Mouse (Mus musculus) brain, embryonic 14.5 days (tissue): ENCODE results near the gene Phkb. TPM values are rescaled to one million over a fixed set of nuclear protein-coding genes. Genes with fewer than 3 reads are reported as not detected.
"Not testable (repeated sequence)": the region's sequence is repeated elsewhere in the genome, so short reads cannot be mapped to it uniquely, and the experiment has no call there.

ENCODE experiments used
- DNase-seq: peaks from one replicate; pipeline ENCODE4 v3.0.0-alpha.2; 2011; ENCODE audit warnings: low read depth
- CTCF ChIP-seq: fragments of 200-500 bp; IDR thresholded peaks from 2 replicates; pipeline ENCODE4 v1.5.1; 2012; ENCODE audit warnings: inconsistent platforms, mild to moderate bottlenecking, moderate library complexity, borderline replicate concordance; ENCODE audit not compliant: insufficient read depth, insufficient read length; ENCODE audit errors: extremely low read depth
- POLR2A ChIP-seq: fragments of 200-500 bp; IDR thresholded peaks from 2 replicates; pipeline ENCODE4 v1.6.1; 2012; ENCODE audit warnings: mild to moderate bottlenecking, inconsistent platforms, borderline replicate concordance; ENCODE audit not compliant: poor library complexity, insufficient read depth, insufficient read length, severe bottlenecking; ENCODE audit errors: extremely low read depth
- polyA plus RNA-seq: library from polyadenylated mRNA; depleted of rRNA; stranded (reverse); fragments of >200 nt; gene quantifications from 2 replicates; pipeline ENCODE4 v1.2.3, GENCODE M21; 2012; rRNA removed

Gene Phkb
- polyA plus RNA-seq, result 18.3 and 19.1 TPM in 2 replicates

- TF ChIP-seq POLR2A (peak; percentile 97), CTCF (no peak; the same call in 1 of the 2 replicates)
- peak; percentile 97 for DNase-seq
Observed at GRCm38 (mm10) chr8:85840657-85841488, at the start of gene Phkb, which contains the start of gene Itfg1. TSS of gene Phkb (plus strand) at chr8:85840959. TSS of gene Itfg1 (minus strand) at chr8:85840921.

DNA sequence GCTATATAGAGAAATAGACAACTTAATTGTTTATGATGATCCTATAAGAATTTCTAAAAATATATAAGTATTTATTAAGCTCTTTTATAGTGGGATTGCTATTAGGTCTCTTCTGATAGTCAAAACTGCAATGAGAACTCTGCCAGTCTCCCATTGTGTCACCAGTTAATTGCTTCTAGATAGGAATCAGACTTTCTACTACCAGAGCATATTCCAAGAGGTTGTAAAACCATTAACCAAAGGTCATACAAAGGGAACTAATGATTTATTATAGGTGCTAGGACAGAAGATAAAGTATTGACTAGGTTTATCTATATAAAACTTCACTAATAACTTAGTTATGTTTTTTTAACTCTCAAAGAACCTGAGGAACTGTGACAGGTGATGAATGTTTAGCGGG, 44.4 kb upstream of the Phkb start:
- not testable (repeated sequence) for DNase-seq

DNA sequence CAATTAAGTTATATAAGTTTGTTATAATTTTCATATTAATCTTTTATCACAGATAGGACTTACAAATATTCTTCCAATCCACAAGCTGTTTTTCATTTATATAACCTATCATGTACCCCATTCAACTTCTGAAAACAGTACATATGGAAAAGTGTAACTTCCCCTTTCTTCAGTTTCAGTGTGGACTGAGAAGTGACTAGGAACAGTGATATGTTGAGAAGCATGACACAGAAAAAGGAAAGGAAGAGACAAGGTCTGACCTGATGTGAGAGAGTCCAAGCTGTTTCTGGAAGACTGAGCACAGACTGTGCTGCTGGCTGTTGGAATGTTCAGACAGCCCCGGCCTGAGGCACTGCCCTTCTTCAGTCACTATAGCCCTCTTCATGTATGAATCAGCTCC, 40.6 kb upstream of the Phkb start:
- TF ChIP-seq CTCF (no peak), POLR2A (no peak)
- DNase-seq, result no peak

GRCm38 (mm10) chr8:85801408-85801807, 39.4 kb upstream of the Phkb start:
- DNase-seq, result no peak
- no peak for TF ChIP-seq POLR2A

DNA sequence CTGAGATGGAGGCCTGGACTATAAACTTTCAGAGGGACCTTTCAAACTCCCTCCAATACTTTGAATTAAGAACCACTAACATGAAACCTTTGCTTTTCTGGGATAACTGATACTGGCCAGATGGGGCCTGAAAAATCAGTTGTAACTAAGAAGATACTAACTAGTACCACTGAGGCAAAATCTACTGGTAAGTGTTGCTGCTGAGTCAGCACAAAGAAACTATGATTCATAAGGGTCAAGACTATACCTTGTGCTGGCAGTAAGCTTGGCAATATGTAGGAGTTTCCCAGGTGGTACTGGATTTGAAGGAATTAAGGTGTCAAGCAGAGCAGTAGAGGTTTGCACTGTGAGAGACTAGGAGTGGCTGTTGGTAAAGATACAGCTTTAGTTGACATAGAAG, 27.1 kb upstream of the Phkb start:
- DNase-seq, result no peak
- no peak for TF ChIP-seq POLR2A
- no peak for TF ChIP-seq CTCF

DNA sequence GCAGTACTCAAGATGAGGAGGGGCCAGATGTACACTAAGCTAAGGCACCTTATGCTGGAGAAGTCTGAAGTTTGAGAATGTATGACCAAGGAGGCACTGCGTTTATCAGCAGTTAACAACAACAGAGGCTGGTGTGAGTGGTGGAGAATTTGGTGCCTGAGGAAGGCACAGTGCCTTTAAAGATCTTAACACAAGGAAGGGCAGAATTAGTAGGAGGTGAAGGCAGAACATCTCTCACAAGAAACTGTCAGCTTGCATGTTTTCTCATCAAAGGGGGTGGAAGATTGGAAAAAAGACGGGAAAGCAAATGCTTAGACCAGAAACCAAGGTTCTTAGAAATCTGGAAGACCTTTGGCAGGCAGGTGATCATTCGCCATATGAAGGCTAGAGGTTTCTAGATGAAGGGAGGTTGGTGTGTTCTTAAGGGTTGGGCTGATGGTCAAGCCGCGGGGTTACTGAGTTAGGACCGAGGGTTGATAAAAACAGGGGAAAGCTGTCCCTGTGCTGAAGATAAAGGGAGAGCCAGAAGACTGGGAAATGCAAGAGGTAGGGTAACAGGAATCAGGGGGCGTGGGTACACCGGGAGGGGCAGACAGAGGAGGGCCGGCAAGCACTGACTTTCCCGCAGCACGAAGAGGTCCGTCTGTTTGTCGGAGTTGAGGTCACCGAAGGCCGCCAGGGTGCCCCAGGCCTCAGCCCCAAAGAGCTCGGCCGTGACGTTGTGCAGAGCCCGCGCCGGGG, 673 bp upstream of the Phkb start:
- DNase-seq, result no peak
- TF ChIP-seq POLR2A (no peak), CTCF (no peak)

GRCm38 (mm10) chr8:85841489-85841795, 683 bp downstream of the Phkb start:
- TF ChIP-seq CTCF, result no peak
- no peak for DNase-seq

- TF ChIP-seq CTCF (no peak), POLR2A (no peak)
- no peak for DNase-seq
Observed at GRCm38 (mm10) chr8:85845887-85846286, 5.1 kb downstream of the Phkb start.

DNA sequence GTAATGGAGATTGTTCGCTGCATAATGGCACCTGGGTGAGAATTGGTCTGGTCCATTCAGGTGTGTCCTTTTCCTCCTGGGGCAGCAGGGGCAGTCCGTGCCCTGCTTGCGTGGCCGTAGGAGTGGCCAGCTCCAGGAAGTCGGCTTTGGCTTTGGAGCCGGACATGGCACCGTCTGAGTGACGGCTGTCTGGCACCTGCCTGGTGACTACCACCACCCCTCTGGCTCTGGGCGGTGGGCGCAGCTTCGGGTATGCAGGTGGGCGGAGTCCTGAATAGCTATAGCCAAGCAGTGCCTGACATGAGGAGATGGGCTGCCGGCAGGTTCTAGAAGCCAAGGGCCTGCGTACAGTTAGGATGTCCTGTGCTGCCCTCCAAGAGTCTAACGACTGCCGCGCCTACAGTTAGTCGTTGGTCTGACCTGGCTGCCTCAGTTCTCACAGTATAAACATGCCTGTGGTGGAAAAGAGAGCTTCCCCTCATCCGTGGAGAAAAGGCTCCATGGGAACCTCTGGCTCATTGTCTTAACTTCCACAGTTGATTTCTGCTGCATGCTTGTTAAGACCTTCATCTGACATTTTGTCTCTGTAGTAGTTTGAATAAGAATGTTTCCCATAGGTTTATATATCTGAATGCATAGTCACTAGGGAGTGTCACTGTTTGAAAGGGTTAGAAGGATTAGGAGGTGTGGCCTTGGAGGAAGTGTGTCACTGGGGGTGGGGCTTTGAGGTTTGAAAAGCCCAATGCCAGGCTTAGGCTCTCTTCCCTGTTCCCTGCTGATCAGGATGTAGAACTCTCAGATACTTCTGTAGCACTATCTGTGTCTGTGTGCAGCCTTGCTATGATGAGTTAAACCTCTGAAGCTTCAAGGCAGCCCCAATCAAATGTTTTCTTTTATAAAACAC, 13.7 kb downstream of the Phkb start:
- no peak for DNase-seq
- no peak for TF ChIP-seq POLR2A
- no peak for TF ChIP-seq CTCF

GRCm38 (mm10) chr8:85857227-85857896, 16.6 kb downstream of the Phkb start:
- not testable (repeated sequence) for DNase-seq

GRCm38 (mm10) chr8:85860612-85861011, 19.9 kb downstream of the Phkb start:
- TF ChIP-seq CTCF (no peak), POLR2A (no peak)

More at GRCm38 (mm10) chr8:85860612-85861011, 19.9 kb downstream of the Phkb start:
- DNase-seq, result no peak
